Mouse (Mus musculus) hindbrain, embryonic 16.5 days (tissue): Measurements from ENCODE around the gene Evpl. TPM values are rescaled to one million over a fixed set of nuclear protein-coding genes. Genes with fewer than 3 reads are reported as not detected.

Experiments
- ATAC-seq: fragments of 200-750 bp; cut with Nextera tagmentation; 2 replicates; pipeline ENCODE4 v1.8.0; 2017; ENCODE audit warnings: moderate TSS enrichment, moderate library complexity
- H3K27ac ChIP-seq: fragments of 300-500 bp; sonication (generic); 2 replicates; pipeline ENCODE4 v1.5.1; 2014; ENCODE audit warnings: low read depth, mild to moderate bottlenecking, control low read depth, low read length, moderate library complexity
- H3K27me3 ChIP-seq: fragments of 300-500 bp; sonication (generic); replicated peaks from 2 replicates; pipeline ENCODE4 v1.6.1; 2014; ENCODE audit warnings: low read length; ENCODE audit not compliant: control insufficient read depth, insufficient read depth
- H3K36me3 ChIP-seq: fragments of 300-500 bp; sonication (generic); 2 replicates; pipeline ENCODE4 v1.6.1; 2014; ENCODE audit warnings: mild to moderate bottlenecking, low read length, moderate library complexity, mixed read lengths; ENCODE audit not compliant: control insufficient read depth, insufficient read depth
- H3K4me1 ChIP-seq: fragments of 300-500 bp; sonication (generic); 2 replicates; pipeline ENCODE4 v1.6.1; 2014; ENCODE audit warnings: low read depth, low read length; ENCODE audit not compliant: control insufficient read depth, insufficient read depth
- H3K4me2 ChIP-seq: fragments of 300-500 bp; sonication (generic); 2 replicates; pipeline ENCODE4 v1.6.1; 2014; ENCODE audit warnings: mild to moderate bottlenecking, low read length, control low read depth, moderate library complexity
- H3K4me3 ChIP-seq: fragments of 300-500 bp; sonication (generic); 2 replicates; pipeline ENCODE4 v1.5.1; 2014; ENCODE audit warnings: mild to moderate bottlenecking, low read length, control low read depth, moderate library complexity
- H3K9ac ChIP-seq: fragments of 300-500 bp; sonication (generic); 2 replicates; pipeline ENCODE4 v1.6.1; 2014; ENCODE audit warnings: low read depth, mild to moderate bottlenecking, control low read depth, low read length, moderate library complexity
- H3K9me3 ChIP-seq: fragments of 300-500 bp; sonication (generic); 2 replicates; pipeline ENCODE4 v1.6.1; 2014; ENCODE audit warnings: mild to moderate bottlenecking, low read length, moderate library complexity; ENCODE audit not compliant: control insufficient read depth
- WGBS: fragments of 180-500 bp; shearing (Covaris S2); extraction: QIAGEN DNeasy Blood & Tissue Kit; methylation state at CpG from one replicate; pipeline ENCODE4 v1.1.7; 2014; 5-methylcytosine and 5-hydroxymethylcytosine counted together
- polyA plus RNA-seq: library from polyadenylated mRNA; unstranded; fragments of >200 nt; fragmentation: Nextera tagmentation; extraction: Ambion mirVana; gene quantifications from 2 replicates; pipeline ENCODE4 v1.2.1, GENCODE M21; 2015

The Evpl gene
- polyA plus RNA-seq, 1 experiment from 2014 or later = 1.1 TPM

- Histone ChIP-seq H3K27me3 (no peaks in the 10 kb centered on the region), H3K9me3 (no peaks in the 10 kb centered on the region), H3K4me1 (no peaks in the 10 kb centered on the region), H3K4me2 (no peak overlapping the region), H3K9ac (no peak overlapping the region), H3K27ac (no peak overlapping the region), H3K4me3 (no peak overlapping the region), H3K36me3 (peaks cover 11% of the 10 kb centered on the region; the same call in 1 of the 2 replicates)
- no peak for ATAC-seq
- 81% methylated on average over 8 of the region's 8 CpGs for WGBS
These were observed 28.6 kb downstream of the Evpl start for GRCm38 (mm10) chr11:116209257-116209656.

GRCm38 (mm10) chr11:116208660-116209059, 29.2 kb downstream of the Evpl start:
- WGBS = 87% methylated on average over 3 of the region's 3 CpGs
- Histone ChIP-seq H3K27ac (no peak overlapping the region), H3K9me3 (no peaks in the 10 kb centered on the region), H3K4me1 (no peaks in the 10 kb centered on the region), H3K36me3 (peaks cover 11% of the 10 kb centered on the region; the same call in 1 of the 2 replicates), H3K4me2 (no peak overlapping the region), H3K4me3 (no peak overlapping the region), H3K9ac (no peak overlapping the region), H3K27me3 (no peaks in the 10 kb centered on the region)
- ATAC-seq = no peak

GRCm38 (mm10) chr11:116206678-116207077, 31.2 kb downstream of the Evpl start:
- H3K27ac ChIP-seq = no peak overlapping the region
- ATAC-seq = no peak
- no peak overlapping the region for H3K4me2 ChIP-seq
- no peak overlapping the region for H3K4me3 ChIP-seq
- no peaks in the 10 kb centered on the region for H3K9me3 ChIP-seq
- H3K9ac ChIP-seq = no peak overlapping the region
- no peaks in the 10 kb centered on the region for H3K4me1 ChIP-seq
- 75% methylated on average over 4 of the region's 4 CpGs for WGBS
- H3K36me3 ChIP-seq = peaks cover 11% of the 10 kb centered on the region; the same call in 1 of the 2 replicates
- H3K27me3 ChIP-seq = no peaks in the 10 kb centered on the region

- H3K27me3 ChIP-seq = no peaks in the 10 kb centered on the region
These were observed 34.7 kb downstream of the Evpl start for GRCm38 (mm10) chr11:116203150-116203549.

GRCm38 (mm10) chr11:116201151-116201550, 36.7 kb downstream of the Evpl start:
- 95% methylated on average over 2 of the region's 2 CpGs for WGBS

More at GRCm38 (mm10) chr11:116203150-116203549, 34.7 kb downstream of the Evpl start:
- Histone ChIP-seq H3K9ac (no peak overlapping the region), H3K4me1 (peaks cover 3% of the 10 kb centered on the region; the same call in 1 of the 2 replicates), H3K4me2 (no peak overlapping the region), H3K27ac (no peak overlapping the region), H3K4me3 (no peak overlapping the region), H3K36me3 (peaks cover 11% of the 10 kb centered on the region; the same call in 1 of the 2 replicates), H3K9me3 (no peaks in the 10 kb centered on the region)
- 90% methylated on average over 3 of the region's 3 CpGs for WGBS
- no peak for ATAC-seq

GRCm38 (mm10) chr11:116198639-116199531, 39.0 kb downstream of the Evpl start, which contains the start of the genes Ten1 and Acox1:
TSS of gene Ten1 (plus strand) at chr11:116198855.
TSS of gene Acox1 (minus strand) at chr11:116199045.
- WGBS = under 1% methylated on average over 52 of the region's 62 CpGs

More at GRCm38 (mm10) chr11:116201151-116201550, 36.7 kb downstream of the Evpl start:
- peaks cover 9% of the 10 kb centered on the region for H3K4me1 ChIP-seq
- H3K9me3 ChIP-seq = no peaks in the 10 kb centered on the region
- no peaks in the 10 kb centered on the region for H3K27me3 ChIP-seq
- H3K9ac ChIP-seq = no peak overlapping the region
- H3K4me3 ChIP-seq = no peak overlapping the region
- H3K4me2 ChIP-seq = no peak overlapping the region
- no peak for ATAC-seq
- no peak overlapping the region for H3K27ac ChIP-seq
- H3K36me3 ChIP-seq = peaks cover 4% of the 10 kb centered on the region; the same call in 1 of the 2 replicates

GRCm38 (mm10) chr11:116198132-116198531, 39.7 kb downstream of the Evpl start:
- peak overlapping the region; percentile 95 for H3K27ac ChIP-seq
- H3K9ac ChIP-seq = peak overlapping the region; percentile 83
- WGBS = 21% methylated on average over 13 of the region's 13 CpGs
- H3K4me3 ChIP-seq = peak overlapping the region; percentile 65
- H3K9me3 ChIP-seq = no peaks in the 10 kb centered on the region
- no peaks in the 10 kb centered on the region for H3K27me3 ChIP-seq
- ATAC-seq = no peak; the same call in 1 of the 2 replicates
- peaks cover 14% of the 10 kb centered on the region for H3K4me1 ChIP-seq
- H3K36me3 ChIP-seq = no peaks in the 10 kb centered on the region; the same call in 1 of the 2 replicates
- H3K4me2 ChIP-seq = peak overlapping the region; percentile 70

More at GRCm38 (mm10) chr11:116198639-116199531, 39.0 kb downstream of the Evpl start, which contains the start of the genes Ten1 and Acox1:
- H3K9me3 ChIP-seq = no peaks in the 10 kb centered on the region
- peak within 1 kb of the TSS; percentile 70 for H3K4me2 ChIP-seq
- H3K27ac ChIP-seq = peak within 1 kb of the TSS; percentile 95
- H3K9ac ChIP-seq = peak within 1 kb of the TSS; percentile 83
- no peaks in the 10 kb centered on the region for H3K27me3 ChIP-seq
- peak; percentile 98 for ATAC-seq
- H3K4me3 ChIP-seq = peak within 1 kb of the TSS; percentile 65
- peaks cover 14% of the 10 kb centered on the region for H3K4me1 ChIP-seq
- H3K36me3 ChIP-seq = no peaks in the 10 kb centered on the region; the same call in 1 of the 2 replicates

GRCm38 (mm10) chr11:116197584-116197906, 40.3 kb downstream of the Evpl start:
- peak overlapping the region; percentile 70 for H3K4me2 ChIP-seq
- H3K27me3 ChIP-seq = no peaks in the 10 kb centered on the region
- H3K9me3 ChIP-seq = no peaks in the 10 kb centered on the region
- no peak for ATAC-seq
- no peaks in the 10 kb centered on the region; the same call in 1 of the 2 replicates for H3K36me3 ChIP-seq
- peak overlapping the region; percentile 65; the same call in 1 of the 2 replicates for H3K4me3 ChIP-seq
- WGBS = 94% methylated on average over 6 of the region's 6 CpGs
- H3K4me1 ChIP-seq = peaks cover 14% of the 10 kb centered on the region
- H3K9ac ChIP-seq = no peak overlapping the region
- no peak overlapping the region for H3K27ac ChIP-seq
